Comparison of ENCODE assay signal across 8 mouse cellular contexts in genomic region chr6:78899952-78900351, GRCm38 (mm10).
DNase-seq lines count a peak whose midpoint lies in the region; ATAC-seq and TF ChIP-seq lines count a peak whose summit lies in the region.

No protein-coding gene starts in this region.

- ATAC-seq in intestine, postnatal 0 days = no peak
- ATAC-seq in intestine, embryonic 15.5 days = no peak

- no peak overlapping the region for H3K27ac ChIP-seq in intestine, postnatal 0 days (ENCODE audit: low read depth, low read length)
- no peak overlapping the region for H3K27ac ChIP-seq in intestine, embryonic 15.5 days

- no peak overlapping the region for H3K4me3 ChIP-seq in intestine, postnatal 0 days (ENCODE audit: low read depth, low read length)
- no peak overlapping the region for H3K4me3 ChIP-seq in intestine, embryonic 15.5 days (replicated peaks)

- H3K4me1 ChIP-seq in intestine, postnatal 0 days (replicated peaks; ENCODE audit: control insufficient read depth, insufficient read depth, low read length) = no peaks in the 10 kb centered on the region
- no peaks in the 10 kb centered on the region for H3K4me1 ChIP-seq in intestine, embryonic 15.5 days (replicated peaks)

- WGBS in intestine, postnatal 0 days = 18% methylated on average over 2 of the region's 2 CpGs
- 21% methylated on average over 2 of the region's 2 CpGs for WGBS in intestine, embryonic 15.5 days
- 5% methylated on average over 2 of the region's 2 CpGs for WGBS in large intestine, adult 2 months

- H3K9me3 ChIP-seq in intestine, postnatal 0 days (ENCODE audit: control insufficient read depth) = no peaks in the 10 kb centered on the region
- no peaks in the 10 kb centered on the region for H3K9me3 ChIP-seq in intestine, embryonic 15.5 days

- H3K27me3 ChIP-seq in intestine, postnatal 0 days (replicated peaks; ENCODE audit: control insufficient read depth, insufficient read depth, low read length) = no peaks in the 10 kb centered on the region
- H3K27me3 ChIP-seq in intestine, embryonic 15.5 days (replicated peaks) = no peaks in the 10 kb centered on the region

- H3K4me2 ChIP-seq in intestine, postnatal 0 days (replicated peaks; ENCODE audit: low read depth) = no peak overlapping the region
- H3K4me2 ChIP-seq in intestine, embryonic 15.5 days (replicated peaks) = no peak overlapping the region

- no peak overlapping the region for H3K9ac ChIP-seq in intestine, postnatal 0 days (ENCODE audit: low read depth, low read length)
- H3K9ac ChIP-seq in intestine, embryonic 15.5 days = no peak overlapping the region

- peak; percentile 69 for DNase-seq in 416B (ENCODE audit: low read depth)
- peak; percentile 78 for DNase-seq in ES-CJ7 (ENCODE audit: low read depth, low spot score)
- DNase-seq in cerebellum, postnatal 14 days = peak; percentile 67
- DNase-seq in large intestine, adult 2 months (ENCODE audit: low read depth, low spot score) = peak; percentile 3
- DNase-seq in retina, postnatal 1 day = peak; percentile 60
- no peak for DNase-seq in frontal cortex, postnatal 14 days (ENCODE audit: low spot score in 2 of 2)

- no peaks in the 10 kb centered on the region for H3K36me3 ChIP-seq in intestine, postnatal 0 days (ENCODE audit: control insufficient read depth, insufficient read depth)
- H3K36me3 ChIP-seq in intestine, embryonic 15.5 days = no peaks in the 10 kb centered on the region

- peak; percentile 80 for TF ChIP-seq CTCF in intestine, postnatal 0 days (IDR thresholded peaks at IDR 0.05; ENCODE audit: low read depth)

Comparison
In these comparisons a context has a peak if more than half of its experiments do, and no peak if none do; other contexts are left out.
1. DNase-seq: peak in 416B (single experiment), ES-CJ7 (single experiment), cerebellum, postnatal 14 days (2 of 2), large intestine, adult 2 months (single experiment) and retina, postnatal 1 day (single experiment); none in frontal cortex, postnatal 14 days (0 of 2).